Mouse (Mus musculus) c-Kit-positive CD71-positive TER-119-positive erythroid progenitor cells, embryonic 14.5 days (primary cell): ENCODE measurements around the gene Pitpna.

ENCODE experiments used
- DNase-seq: peaks from one replicate; pipeline ENCODE4 v3.0.0-alpha.2; 2013; ENCODE audit warnings: low spot score

Pitpna gene

DNA sequence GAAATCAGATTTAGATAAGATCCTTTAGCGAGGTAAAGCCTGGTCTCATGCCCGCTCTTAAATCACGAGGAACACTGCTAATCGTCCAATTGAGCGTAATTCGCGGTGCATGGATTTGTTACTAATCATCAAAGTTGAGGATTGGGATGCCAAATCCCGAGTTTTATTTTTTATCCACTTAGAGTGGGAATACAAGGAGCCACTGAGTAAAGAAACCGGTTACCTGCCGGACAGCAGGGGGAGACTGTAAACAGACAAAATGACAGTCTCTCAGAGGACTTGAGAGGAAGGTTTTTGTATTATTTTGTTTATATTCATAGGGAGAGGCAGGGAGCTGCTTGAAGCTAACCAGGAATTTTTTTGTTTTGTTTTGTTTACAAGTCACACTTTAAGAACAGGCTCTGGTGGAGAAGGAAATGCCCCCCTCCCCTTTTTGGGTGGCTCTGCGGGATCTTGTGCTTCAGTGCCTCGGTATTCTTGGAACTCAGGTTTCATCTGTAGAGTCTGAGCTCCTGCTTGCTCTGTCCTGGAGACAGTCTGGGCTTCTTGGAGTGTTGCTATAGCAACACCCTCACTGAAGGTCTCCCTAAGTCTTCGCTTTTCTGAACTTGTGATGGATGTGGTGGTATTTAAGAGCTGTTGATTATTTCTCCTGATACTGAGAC lies 43.8 kb downstream of the Pitpna start:
- peak; percentile 33 for DNase-seq

DNA sequence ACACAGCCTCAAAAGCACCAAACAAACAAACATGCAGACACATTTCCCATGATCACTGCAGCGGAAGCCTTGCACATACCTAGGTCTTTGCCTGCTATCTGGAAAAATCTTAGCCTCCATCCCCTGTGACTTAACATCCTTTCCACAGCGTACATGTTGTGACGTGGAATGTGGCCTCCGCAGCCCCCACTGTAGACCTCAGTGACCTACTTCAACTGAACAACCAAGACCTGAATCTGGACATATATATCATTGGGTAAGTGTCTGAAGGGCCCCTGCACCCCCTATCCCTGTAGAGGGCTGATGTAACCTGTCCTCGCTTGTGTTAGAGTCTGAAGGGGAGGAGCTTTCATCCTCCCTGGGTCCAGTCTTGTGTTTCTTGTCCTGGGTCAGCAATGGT lies 45.0 kb downstream of the Pitpna start:
- DNase-seq = no peak

DNA sequence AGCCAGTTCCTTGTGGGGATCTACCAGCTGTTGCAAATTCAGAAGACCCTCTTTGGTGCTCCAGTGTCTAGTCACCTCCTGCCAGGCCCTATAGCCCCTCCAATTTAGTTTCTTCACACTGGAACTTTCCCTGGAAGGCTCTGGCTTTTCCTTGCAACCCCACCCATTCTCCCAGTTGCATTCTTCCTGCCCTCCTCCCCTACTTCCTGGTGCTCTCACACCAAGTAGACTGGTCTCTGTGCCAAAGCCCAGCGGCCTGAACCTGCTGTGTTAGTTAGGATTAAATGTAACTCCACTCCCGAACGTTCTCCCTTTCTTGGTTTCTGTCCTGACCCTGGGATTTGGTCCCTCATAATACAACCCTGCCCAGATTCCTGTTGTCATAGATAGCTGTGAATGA lies 46.9 kb downstream of the Pitpna start:
- DNase-seq = no peak

- no peak for DNase-seq
These were observed 47.4 kb downstream of the Pitpna start for GRCm38 (mm10) chr11:75635315-75635714.

- DNase-seq = no peak
These were observed 55.4 kb downstream of the Pitpna start for GRCm38 (mm10) chr11:75643323-75643722.

- DNase-seq = no peak
These were observed 56.8 kb downstream of the Pitpna start for GRCm38 (mm10) chr11:75644684-75645083.

DNA sequence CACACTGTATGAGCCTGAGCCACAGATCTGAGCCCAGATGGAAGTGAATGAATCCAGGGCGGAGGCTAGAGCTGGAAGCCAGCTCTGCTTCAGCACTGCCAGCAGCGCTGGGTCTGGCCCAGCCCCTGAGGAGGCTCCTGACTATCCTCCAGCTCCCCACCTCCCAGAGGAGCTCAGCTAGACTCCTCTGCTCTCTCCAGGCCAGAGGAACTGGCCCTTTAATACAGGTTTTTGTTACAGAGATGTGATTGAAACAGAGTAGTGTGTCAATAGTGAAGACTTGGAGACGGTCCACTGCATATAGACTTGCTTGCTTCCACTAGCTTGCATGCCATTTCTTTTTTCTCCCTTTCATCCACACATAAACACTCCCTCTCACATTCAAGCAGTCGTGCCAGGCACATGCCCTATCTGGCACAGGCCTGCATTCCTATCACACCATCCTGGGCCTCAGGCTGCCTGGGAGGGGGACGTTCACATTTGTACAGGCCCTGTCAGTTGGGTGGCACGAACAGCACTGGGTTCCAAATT lies 59.8 kb downstream of the Pitpna start:
- no peak for DNase-seq

- no peak for DNase-seq
These were observed 61.3 kb downstream of the Pitpna start for GRCm38 (mm10) chr11:75649155-75649561.

- DNase-seq = no peak
These were observed 62.4 kb downstream of the Pitpna start, which contains the start of gene Myo1c for GRCm38 (mm10) chr11:75650311-75650710. TSS of gene Myo1c (plus strand) at chr11:75650504.

GRCm38 (mm10) chr11:75650958-75651425 lies 63.1 kb downstream of the Pitpna start:
- DNase-seq = peak; percentile 18

DNA sequence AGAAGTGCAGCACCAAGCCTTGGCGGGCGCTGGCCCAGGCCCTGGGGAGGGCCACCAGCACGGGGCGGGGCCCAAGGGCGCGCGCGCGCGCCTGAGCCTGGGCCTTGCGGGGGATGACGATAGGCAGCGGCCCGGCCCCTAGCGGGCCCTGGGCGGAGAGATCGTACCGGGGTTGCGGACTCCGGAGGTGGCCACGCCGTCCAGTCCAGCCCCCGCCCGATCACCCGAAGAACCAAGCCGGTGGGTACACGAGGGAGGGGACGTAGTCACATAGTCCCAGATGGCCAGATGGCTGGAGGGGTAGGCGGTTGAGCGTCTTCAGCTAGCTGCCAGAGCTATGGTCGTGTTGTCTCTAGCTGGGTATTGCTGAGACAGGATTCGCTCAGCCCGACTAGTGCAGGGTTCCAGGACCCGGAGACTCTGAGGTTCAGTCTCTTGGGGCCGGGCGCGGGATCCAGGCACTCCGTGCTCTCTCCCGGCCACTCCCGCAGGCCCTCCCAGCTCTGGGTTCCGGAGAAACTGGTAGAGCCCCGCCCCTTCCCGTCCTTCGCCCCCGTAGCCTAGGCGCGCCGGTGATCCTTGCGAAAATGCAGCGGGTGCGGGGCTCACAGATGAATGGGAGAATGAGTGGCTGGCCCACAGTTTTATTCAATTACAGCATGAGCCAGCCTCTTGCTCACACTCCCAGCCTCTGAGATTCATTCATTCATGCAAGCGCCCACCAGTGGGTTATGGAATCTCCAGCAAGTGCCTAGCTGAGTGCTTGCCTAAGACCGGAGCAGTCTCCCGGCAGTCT lies 63.7 kb downstream of the Pitpna start:
- DNase-seq = peak; percentile 77

- DNase-seq = peak; percentile 14
These were observed 64.5 kb downstream of the Pitpna start for GRCm38 (mm10) chr11:75652222-75652941.

DNA sequence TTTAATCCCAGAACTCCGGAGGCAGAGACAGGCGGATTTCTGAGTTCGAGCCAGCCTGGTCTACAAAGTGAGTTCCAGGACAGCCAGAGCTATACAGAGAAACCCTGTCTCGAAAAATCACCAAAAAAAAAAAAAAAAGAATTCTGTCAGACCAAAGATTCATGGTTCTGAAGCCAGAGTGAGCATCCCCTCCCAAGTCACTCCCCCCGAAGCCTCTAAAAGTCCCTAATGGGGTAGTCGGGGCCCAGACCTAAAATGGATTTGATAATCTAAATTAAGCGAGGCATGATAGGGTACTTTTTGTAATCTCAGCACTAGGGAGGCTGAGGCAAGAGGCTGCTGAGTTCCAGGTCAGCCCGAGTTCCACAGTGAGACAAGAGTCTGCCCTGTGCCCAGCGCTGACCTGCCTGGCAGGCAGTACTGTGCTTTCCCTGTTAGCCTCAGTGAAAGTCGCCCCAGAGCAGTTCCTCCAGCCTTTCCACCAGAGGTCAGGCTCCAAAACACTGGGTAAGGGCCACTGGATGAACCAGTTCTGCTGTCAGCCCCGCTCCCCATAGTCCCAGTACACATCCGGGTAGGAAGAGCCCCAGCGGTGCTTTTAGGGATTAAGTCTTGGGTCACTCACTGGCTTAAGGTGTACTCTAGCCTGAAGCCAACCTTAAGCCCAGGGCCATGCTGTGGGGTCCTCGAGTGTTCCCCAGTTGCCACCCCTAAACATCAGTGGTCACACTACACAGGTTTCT lies 65.2 kb downstream of the Pitpna start:
- no peak for DNase-seq

DNA sequence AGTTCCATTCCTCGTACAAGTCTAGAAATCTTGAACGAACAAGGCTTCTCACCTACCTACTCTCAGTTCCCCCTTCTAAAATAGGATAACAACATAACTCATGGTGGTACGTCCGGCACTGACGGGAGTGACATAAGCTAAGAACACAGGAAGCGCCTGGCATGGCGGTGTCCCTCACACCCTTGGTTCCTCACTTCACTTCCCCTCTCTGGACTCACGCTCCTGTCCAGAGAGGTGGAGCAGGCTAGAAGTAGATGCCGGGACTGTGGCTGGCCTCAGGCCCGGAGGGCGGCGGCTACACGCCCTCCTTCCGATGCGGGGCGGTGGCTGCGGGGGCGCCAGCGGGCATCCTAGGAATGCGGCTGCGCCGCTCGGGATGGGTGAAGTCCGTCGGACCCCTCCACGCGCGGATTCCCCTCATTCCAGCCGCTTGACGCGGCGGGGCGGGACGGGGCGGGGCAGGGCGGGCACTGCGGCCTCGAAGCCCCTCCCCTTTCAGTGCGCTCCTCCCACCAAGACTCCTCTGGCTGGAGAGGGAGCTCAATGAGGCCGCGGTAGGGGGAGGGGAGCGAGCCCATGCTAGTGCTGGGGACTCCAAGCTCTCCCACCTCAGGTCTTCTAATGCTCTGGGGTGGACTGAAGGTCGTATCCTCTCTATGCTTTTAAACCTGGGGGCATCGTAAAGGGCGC lies 66.0 kb downstream of the Pitpna start:
- peak; percentile 82 for DNase-seq

GRCm38 (mm10) chr11:75654471-75655390 lies 66.8 kb downstream of the Pitpna start:
- peak; percentile 77 for DNase-seq

GRCm38 (mm10) chr11:75655621-75656545 lies 68.0 kb downstream of the Pitpna start:
- DNase-seq = peak; percentile 53

DNA sequence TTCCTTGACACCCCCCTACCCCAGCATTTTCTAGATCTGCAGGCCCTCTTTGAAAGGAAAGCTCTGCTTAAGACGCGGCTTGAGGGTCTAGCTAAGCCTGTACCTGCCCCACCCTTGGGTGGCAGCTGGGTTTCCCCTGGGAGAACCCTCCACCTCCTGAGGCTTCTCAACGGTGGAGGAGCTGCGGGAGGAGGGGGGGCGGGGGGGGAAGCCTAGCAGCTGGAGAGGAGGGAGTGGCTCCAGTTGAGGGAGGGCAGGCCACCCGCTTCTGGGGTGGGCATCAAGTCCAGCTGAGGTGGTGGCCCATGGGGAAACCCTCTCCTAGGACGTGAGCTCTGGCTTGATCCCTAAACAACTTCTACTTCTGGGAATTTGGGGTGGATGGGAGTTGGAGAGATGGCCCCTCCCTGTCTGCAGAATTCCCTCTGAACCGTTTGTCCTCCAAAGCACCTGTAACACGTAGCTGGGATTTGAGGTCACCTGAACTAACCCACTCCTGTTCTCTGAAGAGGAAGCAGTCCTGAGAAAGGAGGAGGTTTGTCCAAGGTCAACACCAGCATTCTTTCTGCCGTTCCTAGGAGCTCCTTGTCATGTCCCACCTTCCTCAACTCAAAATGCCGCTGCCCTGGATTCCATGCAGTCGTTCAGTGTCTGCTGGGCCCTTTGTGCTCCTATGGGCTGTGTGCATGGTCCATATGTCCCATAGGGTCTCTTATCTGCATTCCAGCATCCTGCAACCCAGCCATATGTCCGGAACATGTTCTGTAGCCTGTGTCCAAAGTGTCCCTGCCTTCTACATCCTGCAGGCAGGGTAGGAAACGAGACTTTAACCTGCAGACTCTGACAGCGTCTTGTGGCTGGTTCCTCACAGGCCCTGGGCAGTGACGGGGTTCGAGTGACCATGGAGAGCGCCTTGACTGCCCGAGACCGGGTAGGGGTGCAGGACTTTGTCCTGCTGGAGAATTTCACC lies 69.0 kb downstream of the Pitpna start:
- no peak for DNase-seq

GRCm38 (mm10) chr11:75657841-75658240 lies 69.9 kb downstream of the Pitpna start:
- no peak for DNase-seq
